Mouse (Mus musculus): ENCODE data around the gene Hunk.
A peak's percentile ranks its signal among the peaks of the same experiment; 100 is the strongest.

The Hunk gene

DNA sequence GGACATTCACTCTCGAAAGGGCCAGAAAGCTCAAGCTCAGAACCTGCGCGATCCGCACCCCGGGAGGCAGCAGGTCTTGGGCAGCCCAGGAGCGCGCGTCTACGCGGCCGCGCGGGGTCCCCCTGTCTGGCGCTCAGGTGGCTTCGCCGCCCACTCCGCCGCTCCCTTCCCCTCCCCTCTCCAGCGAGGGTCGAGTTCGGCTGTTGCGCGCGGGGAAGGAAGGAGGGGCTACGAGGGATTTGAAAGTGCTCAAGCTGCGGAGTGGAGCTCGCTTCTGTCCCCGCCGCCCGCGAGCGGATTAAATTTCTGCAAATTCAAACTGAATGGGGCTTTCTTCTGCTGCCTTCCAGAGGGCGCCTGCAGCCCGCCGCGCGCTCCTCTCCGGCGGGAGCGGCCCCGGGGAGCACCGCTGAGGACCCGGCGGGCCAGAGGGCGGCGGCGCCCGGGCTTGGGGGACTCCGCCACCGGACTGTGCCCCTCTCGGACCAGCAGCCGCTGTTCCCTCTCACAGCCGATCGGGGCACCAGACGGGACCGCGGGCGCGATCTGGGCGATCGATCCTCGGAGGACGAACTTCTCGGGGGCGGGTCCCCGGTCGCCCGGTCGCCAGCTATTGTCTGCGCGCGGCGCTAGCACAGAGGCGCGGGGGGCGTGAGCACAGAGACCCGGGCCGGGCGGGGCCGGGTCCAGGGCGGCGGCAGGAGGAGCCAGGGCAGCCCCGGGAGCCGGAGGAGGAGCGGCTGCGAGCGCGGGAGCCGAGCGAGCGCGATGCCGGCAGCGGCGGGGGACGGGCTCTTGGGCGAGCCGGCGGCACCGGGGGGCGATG is at the start of gene Hunk:
Gene Hunk (plus strand): TSS at position 326 of the 826 bp plus-strand sequence.
- peak; percentile 70 to 71 for DNase-seq (ENCODE audit: low spot score in 2 of 2)

DNA sequence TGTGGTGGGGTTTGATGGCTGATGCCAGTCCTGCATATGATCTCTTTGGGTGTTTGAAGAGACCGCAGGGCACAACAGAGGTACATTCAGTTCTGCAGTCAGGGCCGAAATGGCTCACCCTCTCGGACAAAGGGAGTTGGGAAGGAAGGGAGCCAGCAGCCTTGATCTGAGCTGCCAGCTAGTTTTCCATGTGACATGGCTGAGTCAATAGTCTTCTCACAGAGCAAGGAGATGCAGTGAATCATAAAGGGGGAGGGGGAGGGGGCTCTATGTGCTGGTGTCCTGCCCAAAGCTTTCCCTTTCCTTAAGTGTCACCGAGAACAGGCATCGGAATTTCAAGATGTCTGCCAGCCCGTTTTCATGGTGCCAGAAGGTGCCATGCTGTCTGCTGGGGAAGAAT is 46.8 kb upstream of the Hunk start:
- DNase-seq (ENCODE audit: low spot score in 2 of 2) = no peak

DNA sequence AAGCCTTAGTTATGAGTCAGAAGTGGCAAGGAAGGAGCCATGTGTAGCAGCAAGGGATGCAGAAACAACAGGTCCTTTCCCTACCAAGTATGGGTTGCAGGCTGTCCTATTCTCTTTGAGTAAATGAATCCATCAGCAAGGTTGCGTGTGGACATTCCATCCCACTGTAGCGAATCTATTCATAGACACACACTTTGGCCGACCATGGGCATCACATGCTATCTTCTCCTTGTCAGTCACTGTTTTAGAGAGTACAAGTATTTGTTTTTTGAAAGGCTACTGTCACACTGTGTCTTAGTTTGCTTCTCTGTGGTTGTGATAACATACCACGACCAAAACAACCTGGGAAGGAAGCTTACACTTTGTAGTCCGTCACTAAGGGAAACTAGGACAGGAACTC is 44.7 kb upstream of the Hunk start:
- DNase-seq (ENCODE audit: low spot score in 2 of 2) = no peak

DNA sequence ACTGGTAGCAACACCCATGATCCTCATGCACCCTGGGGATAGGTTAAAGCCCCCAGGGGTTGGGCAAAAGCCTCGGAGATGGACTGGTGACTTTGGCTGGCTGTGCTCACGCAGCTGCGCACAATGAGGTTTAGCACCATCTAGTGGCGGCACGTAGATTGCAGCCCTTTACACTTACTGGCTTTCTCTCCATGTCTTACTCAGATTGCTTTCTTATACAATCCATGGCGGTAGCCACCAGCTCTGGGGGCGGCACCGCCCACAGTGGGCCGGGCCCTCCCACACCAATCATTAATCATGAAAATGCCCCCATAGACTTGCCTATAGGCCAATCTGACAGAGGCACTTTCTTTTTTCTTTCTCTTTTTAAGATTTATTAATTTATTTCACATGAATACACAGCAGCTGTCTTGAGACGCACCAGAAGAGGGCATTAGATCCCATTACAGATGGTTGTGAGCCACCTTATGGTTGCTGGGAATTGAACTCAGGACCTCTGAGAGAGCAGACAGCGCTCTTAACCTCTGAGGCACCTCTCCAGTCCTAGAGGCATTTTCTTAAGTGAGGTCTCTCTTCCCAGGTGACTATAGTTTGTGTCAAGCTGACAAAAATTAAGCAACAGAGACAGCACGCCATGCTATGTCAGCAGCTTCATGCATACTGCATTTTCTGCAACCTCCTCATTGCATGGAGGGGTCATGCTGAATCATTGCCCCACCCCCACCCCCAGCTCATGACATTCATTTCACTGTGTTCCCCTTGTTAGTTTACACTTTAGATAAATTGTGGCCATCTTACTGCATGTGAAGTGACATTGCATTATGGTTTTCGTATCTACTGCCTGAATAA is 35.9 kb upstream of the Hunk start:
- DNase-seq (ENCODE audit: low spot score in 2 of 2) = peak; percentile 52 to 70

DNA sequence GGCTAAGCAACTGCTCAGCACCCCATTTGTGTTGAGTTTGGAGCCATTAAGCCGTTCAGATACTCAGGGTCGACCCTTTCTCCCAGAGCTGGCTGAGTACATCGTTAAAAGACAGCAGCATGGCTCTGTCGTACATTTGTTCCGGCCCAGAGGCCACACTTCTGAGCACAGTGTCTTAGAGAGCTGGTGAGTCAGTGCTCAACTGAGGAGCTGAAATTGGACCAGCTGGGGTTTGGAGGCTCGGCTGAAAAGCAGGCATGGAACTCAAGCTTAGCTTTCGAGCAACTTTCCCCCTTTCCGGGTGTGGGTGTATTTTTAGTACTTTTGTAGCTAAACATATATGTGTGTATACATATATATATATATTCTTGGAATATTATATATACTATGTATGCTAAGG is 34.1 kb upstream of the Hunk start:
- DNase-seq (ENCODE audit: low spot score in 2 of 2) = no peak

DNA sequence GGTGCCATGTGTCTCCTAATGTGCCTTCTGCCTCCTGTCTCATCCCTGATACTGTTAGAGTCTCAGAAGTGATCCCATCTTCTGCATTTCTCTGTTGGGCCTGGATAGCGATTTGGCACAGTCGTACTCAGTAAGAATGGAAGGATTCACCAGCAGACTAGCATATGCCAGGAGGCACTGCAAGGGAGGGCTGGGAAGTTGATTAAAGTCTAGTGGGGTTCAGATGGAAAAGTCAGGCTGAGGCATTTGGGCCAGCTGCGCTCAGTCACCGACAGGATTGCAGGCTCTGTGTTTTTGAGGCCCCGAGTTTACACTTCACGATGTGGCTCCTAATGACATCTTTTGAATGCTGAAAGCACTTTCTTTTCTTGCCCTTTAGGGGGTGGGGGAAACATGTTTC is 33.1 kb upstream of the Hunk start:
- no peak for DNase-seq (ENCODE audit: low spot score in 2 of 2)

DNA sequence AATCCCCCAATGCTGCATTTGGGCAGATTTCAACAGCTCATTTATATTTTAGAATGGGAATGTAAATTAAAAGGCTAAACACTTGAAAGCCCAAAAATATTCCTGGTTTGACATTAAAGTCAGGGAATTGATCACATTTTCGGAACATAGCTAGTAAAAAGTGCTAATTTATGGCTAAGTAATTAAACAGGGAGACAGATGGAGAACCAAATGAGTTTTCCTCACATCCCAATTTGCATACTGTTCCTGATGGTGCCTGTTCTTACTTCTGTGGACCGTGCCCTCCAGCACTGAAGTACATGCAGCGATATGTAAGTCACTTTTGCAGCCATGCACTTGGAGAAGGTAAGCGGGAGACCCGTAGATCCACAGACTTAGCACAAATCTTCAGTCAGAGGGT is 32.7 kb upstream of the Hunk start:
- DNase-seq (ENCODE audit: low spot score in 2 of 2) = no peak

DNA sequence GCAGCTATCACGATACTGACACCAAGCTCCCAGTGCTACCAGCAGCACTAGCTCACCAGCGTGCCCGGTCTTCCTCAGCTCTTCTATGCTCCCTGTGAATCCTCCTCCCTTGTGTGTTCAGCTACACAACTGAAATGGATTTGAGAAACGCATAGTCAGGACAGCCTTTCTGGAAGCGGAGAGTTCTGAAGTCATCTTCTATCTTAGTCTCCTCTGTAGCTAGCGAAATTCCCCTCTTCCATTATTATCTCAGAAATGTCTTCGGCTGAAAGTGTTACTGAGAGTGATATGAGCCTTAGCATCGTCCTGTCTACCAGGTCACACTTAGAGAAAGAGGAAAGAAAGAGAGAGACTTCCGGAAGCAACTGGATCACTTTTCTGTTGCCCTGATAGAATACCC is 26.5 kb upstream of the Hunk start:
- no peak for DNase-seq (ENCODE audit: low spot score in 2 of 2)

DNA sequence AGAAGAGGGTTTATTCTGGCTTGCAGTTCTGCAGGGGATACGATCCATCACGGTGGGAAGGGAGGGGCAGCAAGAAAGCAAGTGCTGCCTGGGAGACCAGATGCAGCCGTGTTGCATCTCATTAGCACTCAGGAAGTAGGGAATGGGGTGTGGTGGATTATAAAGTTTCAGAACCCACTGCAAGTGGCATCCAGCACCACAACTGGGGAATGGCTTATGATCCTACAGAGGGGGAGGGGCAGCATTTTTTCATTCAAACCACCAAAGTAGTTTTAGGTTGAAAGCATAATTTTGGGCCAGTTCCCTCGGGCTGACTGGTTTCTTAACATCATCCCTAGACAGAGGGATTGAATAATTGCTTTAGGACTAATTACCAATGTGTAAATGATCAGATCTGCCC is 26.1 kb upstream of the Hunk start:
- no peak for DNase-seq (ENCODE audit: low spot score in 2 of 2)

DNA sequence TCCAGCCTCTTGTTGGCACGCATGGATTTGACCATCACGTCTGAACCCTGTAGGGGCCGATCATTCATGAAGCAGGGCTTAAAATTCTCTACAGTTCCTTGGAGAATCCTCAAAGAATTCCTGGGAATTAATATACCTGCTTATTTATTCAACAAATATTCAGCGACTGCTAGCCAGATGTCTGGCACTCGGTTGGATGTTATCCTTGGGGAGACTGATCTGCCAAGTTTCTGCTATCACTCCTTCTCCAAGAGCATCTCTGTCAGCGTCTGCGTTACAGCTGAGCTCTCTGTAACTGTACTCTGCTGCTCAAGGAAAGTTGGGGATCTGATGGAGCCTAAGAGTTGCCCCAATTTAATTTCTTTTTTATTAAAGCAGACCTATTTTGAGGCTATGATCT is 25.5 kb upstream of the Hunk start:
- no peak for DNase-seq (ENCODE audit: low spot score in 2 of 2)

DNA sequence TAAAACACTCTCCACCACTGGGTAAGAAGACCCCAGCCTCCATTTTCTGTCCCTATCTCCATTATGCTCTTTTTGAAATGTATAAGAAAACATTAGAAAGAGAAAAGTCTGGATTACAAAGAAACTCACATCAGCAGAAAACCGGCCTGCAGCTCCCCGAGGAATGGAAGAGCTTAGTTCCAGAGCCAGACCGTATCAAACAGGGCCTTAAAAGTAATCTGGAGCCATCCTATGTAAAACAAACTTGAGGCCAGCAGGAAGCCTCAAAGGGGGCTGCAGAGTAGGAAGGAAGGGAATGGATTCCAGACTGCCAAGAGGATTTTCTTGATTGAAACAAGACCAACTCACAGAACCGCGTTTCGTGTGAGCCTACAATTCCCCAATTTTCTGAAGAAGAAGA is 22.9 kb upstream of the Hunk start:
- DNase-seq (ENCODE audit: low spot score in 2 of 2) = no peak

DNA sequence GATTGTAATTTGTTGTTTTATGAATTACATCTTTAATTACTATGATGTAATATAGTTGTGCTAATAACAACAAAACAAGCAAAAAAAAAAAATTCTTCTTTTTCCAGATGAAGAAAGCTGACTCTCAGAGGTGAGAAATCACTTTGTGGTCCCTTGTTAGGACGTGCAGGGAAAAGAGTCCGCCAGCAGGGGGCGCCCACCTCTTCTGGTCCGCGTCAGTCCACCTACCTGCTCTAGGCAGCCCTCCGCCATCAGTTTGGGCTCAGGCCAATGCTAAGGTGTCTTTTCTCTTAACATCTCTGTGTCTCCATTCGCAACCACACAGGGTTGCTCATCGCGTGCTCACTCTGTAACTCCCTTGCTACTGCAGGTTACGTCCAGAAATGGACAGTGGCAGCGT is 5.9 kb upstream of the Hunk start:
- peak; percentile 48 to 79 for DNase-seq (ENCODE audit: low spot score in 2 of 2)

DNA sequence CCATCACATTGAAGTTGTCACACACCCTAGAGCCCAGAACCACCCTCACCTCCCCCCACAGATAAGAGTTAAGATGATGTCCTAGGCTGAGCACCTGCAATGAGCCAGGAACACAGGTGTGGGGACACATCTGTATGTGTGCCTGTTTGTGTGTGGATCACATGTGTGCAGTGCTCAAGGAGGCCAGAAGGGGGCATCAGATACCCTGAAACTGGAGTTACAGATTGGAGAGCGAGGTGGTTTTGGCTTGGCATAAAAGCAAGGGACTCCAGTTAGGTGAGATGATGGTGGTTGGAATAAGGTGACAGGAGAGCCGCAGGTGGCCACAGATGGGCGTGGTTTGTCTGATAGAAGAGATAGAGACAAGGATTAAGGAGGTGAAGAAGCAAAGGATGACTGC is 4.2 kb upstream of the Hunk start:
- DNase-seq (ENCODE audit: low spot score in 2 of 2) = no peak

DNA sequence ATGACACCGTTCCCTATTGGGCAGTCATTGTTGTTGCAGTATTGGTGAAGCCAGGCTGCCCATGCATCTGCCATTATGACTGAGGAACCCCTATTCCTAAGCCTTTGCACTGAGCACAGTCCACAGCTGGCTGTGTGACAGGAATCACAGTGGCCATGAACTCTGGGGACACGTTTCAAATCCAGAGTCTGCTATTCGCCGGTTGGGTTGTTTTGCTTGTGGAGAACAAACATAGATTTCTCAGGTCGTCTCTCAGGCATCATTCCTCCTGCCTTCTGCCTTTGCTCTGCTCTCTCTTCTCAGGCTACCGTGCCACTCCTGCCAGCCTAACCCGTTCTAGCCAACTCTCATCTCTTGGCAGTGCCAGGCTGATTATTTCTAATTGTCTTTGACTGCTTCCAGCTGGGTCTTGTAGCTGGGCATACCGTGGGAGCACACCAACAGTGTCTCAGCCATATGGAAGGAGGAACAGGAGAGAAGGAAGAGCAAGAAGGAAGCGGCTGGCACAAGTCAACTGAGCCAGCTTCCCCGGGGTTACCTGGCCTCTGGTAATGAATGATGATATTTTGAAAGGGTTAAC is 3.0 kb upstream of the Hunk start:
- no peak for DNase-seq (ENCODE audit: low spot score in 2 of 2)

DNA sequence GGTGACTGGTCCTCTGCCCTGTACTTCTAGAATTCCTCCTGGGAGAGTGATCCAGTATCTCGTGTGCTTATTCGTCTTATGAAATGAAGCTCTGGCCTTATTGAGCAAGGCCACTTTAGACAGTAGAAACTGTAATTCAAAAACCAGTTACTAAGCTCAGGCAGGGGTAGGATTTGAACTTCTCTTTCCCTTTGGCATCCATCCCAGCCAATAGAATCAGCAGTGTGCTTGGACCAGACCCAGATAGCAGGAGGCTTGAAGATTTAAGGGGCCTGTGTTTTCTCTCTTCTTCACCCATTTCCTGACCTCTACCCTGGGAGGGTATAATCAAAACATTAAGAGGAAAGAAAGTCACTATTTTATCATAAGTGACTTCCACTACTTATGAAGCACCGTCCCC is 1.8 kb upstream of the Hunk start:
- no peak for DNase-seq (ENCODE audit: low spot score in 2 of 2)

DNA sequence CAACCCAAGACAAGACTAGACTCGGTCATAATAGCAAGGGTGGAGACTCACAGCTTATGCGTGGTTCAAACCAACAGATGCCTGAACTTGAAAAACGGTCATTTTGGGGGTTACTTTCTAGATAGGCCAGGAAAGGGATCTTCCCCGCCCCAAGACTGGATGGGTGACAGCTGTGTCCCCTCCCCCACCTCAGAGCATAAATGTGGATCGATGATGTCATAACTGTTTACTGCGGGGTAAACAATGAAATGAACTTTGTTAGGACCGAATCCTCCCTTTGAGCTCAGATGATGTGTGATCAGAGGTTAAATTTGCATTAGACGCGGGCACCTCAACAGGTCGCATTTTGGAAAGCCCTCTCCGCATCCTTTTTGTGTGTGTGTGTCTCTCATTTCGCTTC is 967 bp upstream of the Hunk start:
- no peak for DNase-seq (ENCODE audit: low spot score in 2 of 2)

DNA sequence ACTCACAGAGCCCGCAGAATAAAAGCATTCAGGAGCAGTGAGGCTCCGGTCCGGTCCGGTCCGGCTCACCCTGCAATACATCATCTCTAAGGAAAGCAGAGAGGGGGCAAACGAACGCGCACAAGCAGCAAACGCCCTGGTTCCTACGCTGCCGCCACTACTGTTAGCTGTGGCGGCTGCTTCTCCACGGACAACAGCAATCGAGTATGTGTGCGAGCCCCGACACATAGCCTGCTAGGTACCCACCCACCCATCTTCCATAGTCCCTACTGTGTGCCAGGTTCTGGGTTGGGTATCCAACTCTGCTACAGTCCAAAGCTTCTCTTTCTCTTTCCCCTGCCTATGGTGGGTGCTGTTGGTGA is 506 bp upstream of the Hunk start:
- no peak for DNase-seq (ENCODE audit: low spot score in 2 of 2)

DNA sequence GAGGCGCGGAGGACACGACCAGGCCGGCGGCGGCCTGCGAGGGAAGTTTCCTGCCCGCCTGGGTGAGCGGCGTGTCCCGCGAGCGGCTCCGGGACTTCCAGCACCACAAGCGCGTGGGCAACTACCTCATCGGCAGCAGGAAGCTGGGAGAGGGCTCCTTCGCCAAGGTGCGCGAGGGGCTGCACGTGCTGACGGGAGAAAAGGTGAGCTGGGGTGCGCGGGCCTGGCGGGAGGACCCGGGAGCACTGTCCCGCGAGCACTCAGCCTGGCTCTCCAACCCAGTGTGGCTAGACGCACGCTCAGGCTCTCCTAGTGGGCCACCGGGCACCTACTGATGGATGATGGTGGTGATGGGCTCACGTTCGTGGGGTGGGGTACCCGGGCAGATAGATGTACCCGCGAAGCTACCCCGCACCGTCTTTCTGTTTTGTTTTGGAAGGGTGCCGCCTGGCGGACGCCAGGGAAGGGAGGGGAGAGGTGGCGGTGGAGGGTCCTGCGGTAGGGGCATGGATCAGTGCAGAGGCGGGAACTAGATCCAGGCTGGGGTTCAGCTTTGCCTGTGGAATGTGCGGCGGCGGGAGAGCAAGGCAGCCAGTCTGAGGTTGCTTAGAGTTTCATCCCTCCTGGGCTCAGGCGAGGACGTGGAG is 824 bp downstream of the Hunk start:
- peak; percentile 47 to 66 for DNase-seq (ENCODE audit: low spot score in 2 of 2)

DNA sequence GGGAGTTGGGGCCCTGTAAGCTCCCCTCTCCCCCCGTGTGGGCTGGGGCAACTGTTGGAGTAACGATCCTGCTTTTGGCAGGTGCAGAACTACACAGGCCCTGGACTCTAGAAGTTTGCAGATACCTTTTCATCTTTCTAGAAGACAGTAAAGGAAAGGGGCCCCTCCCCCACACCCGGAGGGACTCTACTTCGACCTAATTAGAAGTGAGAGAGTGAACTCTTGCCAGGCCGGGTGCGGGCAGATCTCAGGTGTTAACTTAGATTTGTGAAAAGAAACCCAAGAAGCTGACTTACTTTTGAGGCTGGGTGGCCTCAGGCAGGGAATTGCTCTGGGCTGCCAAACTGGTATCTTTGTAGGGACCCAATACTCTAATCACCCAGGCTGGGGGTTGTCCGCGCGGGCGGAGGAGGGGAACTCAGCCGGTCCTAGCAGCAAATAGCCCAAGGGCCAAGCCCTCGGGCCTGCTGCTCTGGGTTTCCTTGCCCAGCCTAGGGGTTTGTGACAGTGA is 1.4 kb downstream of the Hunk start:
- DNase-seq (ENCODE audit: low spot score in 2 of 2) = no peak

DNA sequence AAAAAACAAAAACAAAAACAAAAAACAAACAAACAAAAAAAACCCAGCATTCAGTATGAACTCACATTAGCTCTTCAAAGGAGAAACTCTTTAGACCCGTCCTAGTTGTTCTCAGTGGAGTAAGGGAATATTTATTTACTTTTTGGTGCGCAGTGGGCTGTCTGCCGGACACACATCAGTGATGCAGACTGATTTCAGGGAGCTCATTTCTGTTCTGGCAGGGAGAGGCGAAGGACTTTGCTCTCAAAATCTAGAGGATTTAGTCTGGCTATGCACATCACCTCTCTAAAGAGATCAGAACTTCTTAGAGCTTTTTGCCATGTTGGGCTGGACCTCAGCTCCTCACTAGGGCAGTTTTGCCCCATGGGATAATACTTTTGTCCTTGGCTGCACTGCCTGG is 2.1 kb downstream of the Hunk start:
- no peak for DNase-seq (ENCODE audit: low spot score in 2 of 2)

DNA sequence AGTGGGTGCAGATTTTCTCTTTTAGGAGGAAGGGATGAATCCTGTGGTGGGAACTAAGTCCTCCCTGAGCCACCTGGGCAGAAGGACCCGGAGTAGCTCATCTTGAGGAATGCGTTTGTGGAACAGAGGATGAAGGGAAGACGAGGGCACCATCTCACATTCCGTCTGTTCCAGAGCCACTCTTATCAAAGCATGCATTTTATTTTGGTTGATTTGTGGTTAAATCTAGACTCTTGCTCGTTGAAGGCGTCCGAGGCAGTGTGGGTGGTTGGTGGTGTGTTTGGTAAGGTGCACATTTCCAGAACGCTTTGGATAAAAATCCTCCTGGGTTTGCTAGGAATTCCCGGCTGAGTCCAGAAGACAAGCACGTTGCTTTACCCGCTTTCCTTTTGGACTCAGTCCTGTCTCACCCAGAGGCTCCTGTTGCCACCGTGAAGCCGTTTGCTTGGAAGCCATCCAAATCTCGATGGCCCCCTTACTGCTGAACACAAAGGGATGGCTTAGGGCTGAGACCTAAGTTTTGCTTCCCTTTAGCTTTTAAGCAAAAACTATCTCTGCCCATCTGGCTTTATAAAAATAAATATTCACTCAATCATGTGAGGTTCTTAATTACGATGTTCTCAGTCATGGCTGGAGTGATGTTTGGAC is 3.4 kb downstream of the Hunk start:
- no peak for DNase-seq (ENCODE audit: low spot score in 2 of 2)

DNA sequence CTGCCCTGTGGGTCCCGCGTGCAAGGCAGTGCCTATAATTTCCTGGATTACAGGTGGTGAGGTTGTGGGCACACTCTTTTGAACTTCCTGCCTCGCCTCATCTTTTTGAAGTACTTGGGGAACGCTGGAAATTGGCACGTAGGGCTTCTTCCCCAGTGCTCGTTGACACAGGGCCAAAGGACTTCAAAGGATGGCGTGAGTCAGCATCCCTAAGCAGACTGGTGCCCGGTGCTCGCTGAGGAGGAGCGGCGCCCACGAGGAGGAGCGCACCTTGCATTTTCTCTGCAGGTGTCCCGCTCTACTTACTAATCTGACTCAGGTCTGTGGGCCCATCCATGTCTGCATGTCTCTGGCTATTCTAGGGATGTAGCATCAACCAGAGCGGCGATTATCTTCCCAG is 4.9 kb downstream of the Hunk start:
- no peak for DNase-seq (ENCODE audit: low spot score in 2 of 2)

Measured in urinary bladder, postnatal 4 days (tissue).